Mouse (Mus musculus) frontal cortex, adult 2 months (tissue): Measurements from ENCODE around the gene Il20ra. TPM values are rescaled to one million over a fixed set of nuclear protein-coding genes. Genes with fewer than 3 reads are reported as not detected.

Experiments
- DNase-seq, 2 experiments: peaks; one replicate each; pipeline ENCODE4 v3.0.0; 2022; ENCODE audit warnings: low spot score in 1 of 2; ENCODE audit errors: extremely low spot score in 1 of 2
- polyA plus RNA-seq: library from polyadenylated mRNA; depleted of rRNA; stranded (reverse); fragments of >200 nt; gene quantifications from 2 replicates; pipeline ENCODE4 v1.2.3, GENCODE M21; 2012; rRNA removed

Gene Il20ra
- polyA plus RNA-seq, 1 experiment, result 2.3 TPM

GRCm38 (mm10) chr10:19746156-19746555, 33.8 kb downstream of the Il20ra start:
- DNase-seq, result no peak

DNA sequence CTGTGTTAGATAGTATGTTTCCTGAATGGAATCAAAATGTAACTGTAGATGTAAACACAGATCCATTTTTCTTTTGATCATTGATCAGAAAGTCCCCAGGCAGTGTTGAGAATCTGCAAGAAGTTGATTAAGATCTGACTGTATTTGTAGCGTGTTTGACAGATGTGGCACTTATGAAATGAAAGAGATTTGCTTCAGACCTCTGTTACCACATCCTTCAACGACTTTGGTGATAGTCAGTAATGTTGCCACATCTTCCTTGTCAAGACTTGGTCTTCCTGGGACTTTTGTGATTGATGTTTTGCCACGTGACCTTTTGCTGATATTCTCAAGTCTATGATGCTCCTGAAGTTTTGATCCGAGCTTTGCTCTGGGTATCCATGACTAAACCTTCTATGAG, 35.3 kb downstream of the Il20ra start:
- no peak for DNase-seq

DNA sequence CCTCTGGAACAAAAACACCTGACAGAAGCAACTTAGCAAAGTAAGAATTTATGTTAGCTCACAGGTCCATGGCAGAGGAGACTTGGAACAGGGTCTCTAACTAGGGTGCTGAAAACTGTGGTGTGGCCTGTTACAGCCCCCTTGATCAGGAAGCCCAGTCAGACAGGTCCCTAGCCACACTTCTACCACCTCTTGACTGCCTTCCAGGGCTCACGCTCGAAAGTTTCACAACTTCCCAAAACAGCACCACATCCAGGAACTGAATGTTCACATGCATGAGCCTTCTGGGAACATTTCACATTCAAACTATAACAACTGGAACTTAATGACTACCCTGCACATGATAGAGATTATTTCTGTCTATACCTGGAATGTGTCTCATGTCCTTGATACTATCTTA, 53.1 kb downstream of the Il20ra start:
- DNase-seq, result no peak

DNA sequence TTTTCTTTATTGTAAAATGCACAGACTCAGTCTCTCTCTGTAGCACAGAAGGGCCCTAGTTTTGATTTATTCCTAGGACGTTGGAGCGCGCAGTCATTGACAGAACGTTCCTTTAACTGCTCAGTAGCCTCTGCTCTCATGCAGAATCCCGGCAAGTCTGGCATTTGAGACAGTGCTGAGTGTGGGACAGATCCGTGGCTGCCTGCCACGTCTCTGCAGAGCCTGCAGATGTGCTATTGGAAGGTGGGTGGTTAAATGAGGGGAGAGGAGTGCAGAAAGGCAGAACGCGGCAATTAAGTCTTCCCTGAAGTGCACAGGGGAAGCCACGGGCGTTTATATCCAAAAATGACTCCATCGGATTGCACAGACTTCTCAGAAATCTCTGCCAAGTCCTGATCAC, 66.7 kb downstream of the Il20ra start:
- DNase-seq, result peak; percentile 1 to 64

DNA sequence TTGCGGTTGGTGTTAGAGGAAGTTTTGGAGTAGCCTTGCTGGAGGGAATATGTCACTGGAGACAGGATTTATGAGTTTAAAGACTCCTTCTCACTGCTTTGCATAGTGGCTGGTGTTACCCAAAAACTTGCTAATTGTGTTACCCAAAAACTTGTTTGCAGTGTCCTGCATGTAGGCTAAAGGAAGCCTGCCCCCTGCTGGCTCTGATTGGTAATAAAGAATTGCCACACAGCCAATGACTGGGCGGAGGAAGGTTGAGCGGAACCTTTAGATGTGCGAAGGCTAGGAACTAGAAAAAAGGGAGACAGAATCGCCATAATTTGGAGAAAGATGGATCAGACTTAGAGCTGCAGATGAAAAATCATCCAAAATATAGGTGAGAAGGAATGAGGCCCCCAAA, 69.0 kb downstream of the Il20ra start:
- peak; percentile 4 to 54 for DNase-seq

DNA sequence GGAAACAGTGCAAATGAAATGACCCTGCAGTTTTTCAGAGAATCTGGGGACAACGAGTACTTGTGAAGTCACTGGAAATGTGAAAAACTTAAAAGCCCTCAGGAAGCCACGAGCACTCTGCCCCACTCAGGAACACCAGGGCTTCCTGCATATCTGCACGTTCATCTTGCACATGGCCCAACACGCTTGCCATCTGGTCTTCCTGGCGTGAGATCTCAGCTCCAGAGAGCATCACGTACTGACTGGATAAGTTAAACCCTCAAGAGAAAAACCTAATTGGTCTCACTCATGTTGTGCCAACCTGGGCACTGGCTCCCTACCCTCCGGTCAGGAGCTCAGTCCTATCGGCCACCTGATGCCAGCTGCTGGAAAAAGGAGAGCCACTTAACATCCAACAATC, 82.6 kb downstream of the Il20ra start:
- DNase-seq, result no peak

- DNase-seq, result no peak
These were observed 90.6 kb downstream of the Il20ra start for GRCm38 (mm10) chr10:19802958-19803357.

- DNase-seq, result no peak
These were observed 92.4 kb downstream of the Il20ra start for GRCm38 (mm10) chr10:19804763-19805162.

Other genes starting within 250 kb of the Il20ra start
- gene Ifngr1, start 120.6 kb upstream of the Il20ra start, polyA plus RNA-seq, result 19.4 and 22.7 TPM in 2 replicates
- not detected in 2 replicates for gene Il22ra2, start 90.6 kb upstream of the Il20ra start, polyA plus RNA-seq
- 7.5 and 8.9 TPM in 2 replicates for gene Slc35d3, start 138.9 kb downstream of the Il20ra start, polyA plus RNA-seq
- gene Pex7, start 195.1 kb downstream of the Il20ra start, polyA plus RNA-seq, result 31.8 and 36.1 TPM in 2 replicates
- 10.5 and 10.9 TPM in 2 replicates for gene Map3k5, start 221.9 kb downstream of the Il20ra start, polyA plus RNA-seq